Mouse (Mus musculus): ENCODE data around the gene Etv2. TPM values are rescaled to one million over a fixed set of nuclear protein-coding genes. Genes with fewer than 3 reads are reported as not detected.

The Etv2 gene
- polyA plus RNA-seq (2016; fragmentation: Nextera tagmentation; extraction: Ambion mirVana): not detected in 2 replicates

GRCm38 (mm10) chr7:30635752-30636151 is at the start of gene Etv2:
TSS of gene Etv2 (minus strand) at chr7:30635852.
- peaks cover 10% of the 10 kb centered on the region; the same call in 1 of the 2 replicates for H3K4me1 ChIP-seq
- no peaks in the 10 kb centered on the region for H3K9me3 ChIP-seq
- H3K36me3 ChIP-seq (replicated peaks): peaks cover 10% of the 10 kb centered on the region
- H3K9ac ChIP-seq: peak within 1 kb of the TSS; percentile 3; the same call in 1 of the 2 replicates
- H3K4me2 ChIP-seq: peak within 1 kb of the TSS; percentile 36
- WGBS: 5% methylated on average over 5 of the region's 5 CpGs
- no peak for ATAC-seq (ENCODE audit: low FRiP score)
- H3K27ac ChIP-seq: no peak within 1 kb of the TSS
- H3K4me3 ChIP-seq (replicated peaks): peak within 1 kb of the TSS; percentile 10; the same call in 1 of the 2 replicates
- H3K27me3 ChIP-seq: peaks cover 75% of the 10 kb centered on the region

GRCm38 (mm10) chr7:30683425-30683824 is 47.8 kb upstream of the Etv2 start:
- Histone ChIP-seq H3K4me2 (no peak overlapping the region), H3K4me3 (replicated peaks) (no peak overlapping the region), H3K36me3 (replicated peaks) (no peaks in the 10 kb centered on the region), H3K9me3 (no peaks in the 10 kb centered on the region), H3K27me3 (peaks cover 25% of the 10 kb centered on the region), H3K4me1 (no peaks in the 10 kb centered on the region), H3K9ac (no peak overlapping the region), H3K27ac (no peak overlapping the region)
- no peak for ATAC-seq (ENCODE audit: low FRiP score)
- WGBS: 84% methylated on average over 2 of the region's 2 CpGs

- H3K36me3 ChIP-seq (replicated peaks): no peaks in the 10 kb centered on the region
- H3K9me3 ChIP-seq: no peaks in the 10 kb centered on the region
Observed at GRCm38 (mm10) chr7:30681897-30682296, 46.2 kb upstream of the Etv2 start.

GRCm38 (mm10) chr7:30678263-30678975 is 42.8 kb upstream of the Etv2 start:
- peaks cover 3% of the 10 kb centered on the region; the same call in 1 of the 2 replicates for H3K27me3 ChIP-seq
- H3K36me3 ChIP-seq (replicated peaks): no peaks in the 10 kb centered on the region
- H3K9ac ChIP-seq: no peak overlapping the region
- no peaks in the 10 kb centered on the region for H3K9me3 ChIP-seq
- 68% methylated on average over 5 of the region's 5 CpGs for WGBS
- ATAC-seq (ENCODE audit: low FRiP score): no peak
- H3K27ac ChIP-seq: no peak overlapping the region
- no peaks in the 10 kb centered on the region for H3K4me1 ChIP-seq
- H3K4me3 ChIP-seq (replicated peaks): no peak overlapping the region
- no peak overlapping the region for H3K4me2 ChIP-seq

More at GRCm38 (mm10) chr7:30681897-30682296, 46.2 kb upstream of the Etv2 start:
- WGBS: 69% methylated on average over 5 of the region's 5 CpGs
- no peak overlapping the region for H3K4me2 ChIP-seq
- H3K4me3 ChIP-seq (replicated peaks): no peak overlapping the region
- no peak for ATAC-seq (ENCODE audit: low FRiP score)
- no peaks in the 10 kb centered on the region for H3K4me1 ChIP-seq
- no peak overlapping the region for H3K9ac ChIP-seq
- no peak overlapping the region for H3K27ac ChIP-seq
- peaks cover 10% of the 10 kb centered on the region for H3K27me3 ChIP-seq

GRCm38 (mm10) chr7:30671480-30671879 is 35.8 kb upstream of the Etv2 start, which contains the start of gene Pmis2:
TSS of gene Pmis2 (minus strand) at chr7:30671605.
- Histone ChIP-seq H3K9ac (no peak within 1 kb of the TSS), H3K4me1 (no peaks in the 10 kb centered on the region), H3K27me3 (peaks cover 3% of the 10 kb centered on the region; the same call in 1 of the 2 replicates), H3K36me3 (replicated peaks) (no peaks in the 10 kb centered on the region), H3K4me2 (no peak within 1 kb of the TSS), H3K27ac (no peak within 1 kb of the TSS), H3K4me3 (replicated peaks) (no peak within 1 kb of the TSS), H3K9me3 (no peaks in the 10 kb centered on the region)
- ATAC-seq (ENCODE audit: low FRiP score): no peak
- WGBS: 69% methylated on average over 9 of the region's 9 CpGs

GRCm38 (mm10) chr7:30669229-30669628 is 33.6 kb upstream of the Etv2 start:
- Histone ChIP-seq H3K9ac (no peak overlapping the region), H3K27me3 (no peaks in the 10 kb centered on the region), H3K27ac (no peak overlapping the region), H3K4me3 (replicated peaks) (no peak overlapping the region), H3K4me1 (peaks cover 10% of the 10 kb centered on the region), H3K4me2 (no peak overlapping the region), H3K9me3 (no peaks in the 10 kb centered on the region), H3K36me3 (replicated peaks) (no peaks in the 10 kb centered on the region)
- no peak for ATAC-seq (ENCODE audit: low FRiP score)
- WGBS: 45% methylated on average over 3 of the region's 3 CpGs

GRCm38 (mm10) chr7:30665321-30665720 is 29.7 kb upstream of the Etv2 start:
- WGBS: 4% methylated on average over 11 of the region's 11 CpGs
- Histone ChIP-seq H3K27me3 (no peaks in the 10 kb centered on the region), H3K9ac (peak overlapping the region; percentile 71), H3K4me2 (peak overlapping the region; percentile 74), H3K27ac (no peak overlapping the region), H3K9me3 (no peaks in the 10 kb centered on the region), H3K4me1 (peaks cover 11% of the 10 kb centered on the region), H3K4me3 (replicated peaks) (peak overlapping the region; percentile 68), H3K36me3 (replicated peaks) (peaks cover 20% of the 10 kb centered on the region)
- ATAC-seq (ENCODE audit: low FRiP score): peak; percentile 57

GRCm38 (mm10) chr7:30664529-30665200 is 29.0 kb upstream of the Etv2 start, which contains the start of gene Haus5:
TSS of gene Haus5 (minus strand) at chr7:30664994.
- Histone ChIP-seq H3K9me3 (no peaks in the 10 kb centered on the region), H3K4me2 (peak within 1 kb of the TSS; percentile 74), H3K27ac (0 out of 2 replicates have a peak within 1 kb of the TSS, but pooled peaks have one; percentile 19), H3K4me1 (peaks cover 11% of the 10 kb centered on the region), H3K4me3 (replicated peaks) (peak within 1 kb of the TSS; percentile 68), H3K27me3 (no peaks in the 10 kb centered on the region), H3K9ac (peak within 1 kb of the TSS; percentile 71), H3K36me3 (replicated peaks) (peaks cover 26% of the 10 kb centered on the region)
- ATAC-seq (ENCODE audit: low FRiP score): peak; percentile 94
- under 1% methylated on average over 34 of the region's 34 CpGs for WGBS

GRCm38 (mm10) chr7:30649591-30650540 is 14.2 kb upstream of the Etv2 start, which contains the start of gene Rbm42:
TSS of gene Rbm42 (minus strand) at chr7:30650317.
- Histone ChIP-seq H3K27ac (0 out of 2 replicates have a peak within 1 kb of the TSS, but pooled peaks have one; percentile 38), H3K36me3 (replicated peaks) (peaks cover 60% of the 10 kb centered on the region), H3K9me3 (no peaks in the 10 kb centered on the region), H3K9ac (peak within 1 kb of the TSS; percentile 90), H3K27me3 (no peaks in the 10 kb centered on the region), H3K4me2 (peak within 1 kb of the TSS; percentile 97), H3K4me3 (replicated peaks) (peak within 1 kb of the TSS; percentile 84), H3K4me1 (peaks cover 19% of the 10 kb centered on the region)
- WGBS: 2% methylated on average over 59 of the region's 59 CpGs
- ATAC-seq (ENCODE audit: low FRiP score): peak; percentile 99

- H3K4me3 ChIP-seq (replicated peaks): no peak overlapping the region
- ATAC-seq (ENCODE audit: low FRiP score): no peak
- peaks cover 42% of the 10 kb centered on the region for H3K27me3 ChIP-seq
- H3K9ac ChIP-seq: no peak overlapping the region
- H3K9me3 ChIP-seq: no peaks in the 10 kb centered on the region
- H3K4me1 ChIP-seq: peaks cover 9% of the 10 kb centered on the region; the same call in 1 of the 2 replicates
- WGBS: 22% methylated on average over 4 of the region's 4 CpGs
- peaks cover 43% of the 10 kb centered on the region for H3K36me3 ChIP-seq (replicated peaks)
- H3K4me2 ChIP-seq: no peak overlapping the region
- no peak overlapping the region for H3K27ac ChIP-seq
Observed at GRCm38 (mm10) chr7:30639083-30639482, 3.4 kb upstream of the Etv2 start.

GRCm38 (mm10) chr7:30636395-30636794 is 743 bp upstream of the Etv2 start:
- Histone ChIP-seq H3K4me3 (replicated peaks) (no peak overlapping the region), H3K9me3 (no peaks in the 10 kb centered on the region), H3K4me1 (peaks cover 10% of the 10 kb centered on the region; the same call in 1 of the 2 replicates), H3K36me3 (replicated peaks) (peaks cover 16% of the 10 kb centered on the region), H3K27me3 (peaks cover 68% of the 10 kb centered on the region), H3K9ac (no peak overlapping the region), H3K27ac (no peak overlapping the region), H3K4me2 (no peak overlapping the region)
- ATAC-seq (ENCODE audit: low FRiP score): no peak
- WGBS: 36% methylated on average over 11 of the region's 11 CpGs

All from forebrain, embryonic 12.5 days (tissue).